Mouse (Mus musculus): ENCODE measurements around the gene Chp2.
"Not testable (repeated sequence)": the region's sequence is repeated elsewhere in the genome, so short reads cannot be mapped to it uniquely, and the experiment has no call there.

The Chp2 gene

GRCm38 (mm10) chr7:122242744-122243143 is 23.4 kb downstream of the Chp2 start:
- not testable (repeated sequence) for DNase-seq (ENCODE audit: low spot score in 2 of 2)

DNA sequence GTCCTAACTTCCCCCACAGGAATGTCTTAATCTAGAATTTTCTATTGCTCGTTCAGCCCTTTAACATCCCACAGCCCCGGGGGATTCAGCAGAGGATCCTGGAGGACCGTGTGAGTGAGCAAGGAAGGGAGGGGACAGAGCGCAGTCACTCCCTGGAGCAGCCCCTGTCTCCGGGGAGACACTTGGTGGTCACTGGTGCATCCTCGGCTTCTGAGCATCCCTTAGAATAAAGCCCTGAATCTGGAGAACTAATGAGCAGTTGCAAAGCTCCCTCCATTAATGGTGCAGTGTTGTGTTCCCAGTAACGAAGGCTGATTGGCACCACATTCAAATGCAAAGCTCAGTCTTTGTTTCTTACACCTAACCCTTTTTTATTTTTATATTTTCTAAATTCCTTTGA is 24.9 kb downstream of the Chp2 start:
- no peak for DNase-seq (ENCODE audit: low spot score in 2 of 2)

DNA sequence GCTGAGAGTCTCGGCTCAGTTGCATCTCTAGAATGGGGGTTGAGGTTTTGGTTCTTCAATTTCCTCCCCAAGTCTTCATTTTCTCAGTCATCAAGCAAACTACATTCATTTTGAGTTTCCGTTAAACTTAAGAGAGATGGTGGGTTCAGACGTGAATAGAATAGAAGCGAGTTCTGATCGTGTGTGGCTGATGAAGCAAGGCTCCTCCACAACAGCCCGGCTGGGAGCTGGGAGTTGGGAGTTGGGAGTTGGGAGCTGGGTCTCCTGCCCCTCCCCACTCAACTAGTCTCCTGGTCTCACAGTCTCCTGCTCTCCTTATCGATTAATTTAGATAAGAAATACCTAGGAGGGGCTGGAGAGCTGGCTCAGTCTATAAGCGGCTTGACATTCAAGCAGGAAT is 25.3 kb downstream of the Chp2 start:
- DNase-seq (ENCODE audit: low spot score in 2 of 2) = no peak

DNA sequence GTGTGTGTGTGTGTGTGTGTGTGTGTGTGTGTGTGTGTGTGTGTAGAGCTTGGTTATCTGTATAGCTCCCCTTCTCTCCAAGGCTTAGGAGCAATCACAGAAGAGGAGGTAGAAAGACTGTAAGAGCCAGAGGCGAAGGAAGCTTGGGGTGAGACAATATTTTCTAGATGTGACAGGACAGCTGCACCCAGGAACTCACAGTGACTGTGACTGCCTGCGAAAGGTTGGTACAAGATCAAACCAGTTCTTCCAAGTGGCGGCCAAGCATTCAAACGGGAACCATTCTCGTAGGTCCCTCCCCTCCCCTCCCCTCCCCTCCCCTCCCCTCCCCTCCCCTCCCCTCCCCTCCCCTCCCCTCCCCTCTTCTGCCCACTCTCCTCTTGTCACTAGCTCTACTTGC is 26.7 kb downstream of the Chp2 start:
- DNase-seq (ENCODE audit: low spot score in 2 of 2) = no peak

DNA sequence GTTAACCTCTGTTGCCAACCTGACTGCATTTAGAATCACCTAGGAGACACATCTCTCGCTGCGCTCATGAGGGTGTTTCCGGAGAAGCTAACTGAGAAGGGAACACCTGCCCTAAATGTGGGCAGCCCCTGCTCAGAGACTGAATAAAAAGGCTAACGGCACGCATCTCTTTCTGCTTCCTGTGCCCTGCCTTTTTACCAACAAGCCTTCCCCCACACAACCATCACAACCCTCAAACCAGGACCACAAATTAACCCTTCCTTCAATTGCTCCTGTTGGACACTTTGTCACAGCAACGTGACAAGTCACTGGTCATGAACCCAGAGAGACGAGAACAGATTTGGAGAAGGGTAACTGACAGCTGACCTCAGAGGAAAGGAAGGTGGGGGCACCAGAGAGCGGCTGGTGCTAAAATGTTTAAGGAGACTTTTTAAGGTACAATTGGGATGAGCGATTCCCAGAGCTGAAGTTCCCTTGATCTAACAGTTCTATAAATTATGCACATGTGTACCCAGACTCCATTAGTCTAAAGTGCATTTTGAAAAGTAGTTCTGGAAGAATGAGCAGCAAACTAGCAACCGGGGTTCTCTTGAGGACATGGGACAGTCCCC is 28.1 kb downstream of the Chp2 start:
- peak; percentile 29 to 36 for DNase-seq (ENCODE audit: low spot score in 2 of 2)

DNA sequence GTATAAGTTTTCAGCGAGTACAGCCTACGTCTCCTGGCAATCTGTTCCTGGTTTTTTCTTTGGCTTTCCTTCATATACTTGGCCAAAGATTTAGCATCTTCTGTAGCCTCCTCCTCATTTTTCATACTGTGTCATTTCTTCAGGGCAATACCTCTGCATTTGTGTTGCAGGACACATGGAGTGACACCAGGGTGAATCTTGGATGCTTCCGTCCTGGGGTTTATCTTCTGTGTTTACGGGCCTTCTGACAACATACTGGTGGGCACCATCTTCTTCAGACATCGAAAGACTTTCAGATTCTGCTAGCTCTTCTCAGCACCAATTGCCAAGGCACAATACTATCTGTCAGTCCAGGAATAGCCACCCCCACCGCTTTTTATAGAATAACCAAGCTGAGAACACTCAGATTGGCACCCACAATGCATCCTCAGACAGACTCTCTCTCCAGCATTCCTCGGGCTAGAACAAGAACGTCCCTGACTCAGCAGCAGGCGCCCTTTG is 30.1 kb downstream of the Chp2 start:
- DNase-seq (ENCODE audit: low spot score in 2 of 2) = no peak

GRCm38 (mm10) chr7:122251197-122252011 is 32.1 kb downstream of the Chp2 start:
- peak; percentile 85 to 86 for DNase-seq (ENCODE audit: low spot score in 2 of 2)

GRCm38 (mm10) chr7:122256722-122257121 is 37.4 kb downstream of the Chp2 start:
- no peak for DNase-seq (ENCODE audit: low spot score in 2 of 2)

GRCm38 (mm10) chr7:122258521-122258920 is 39.2 kb downstream of the Chp2 start:
- DNase-seq (ENCODE audit: low spot score in 2 of 2) = no peak

DNA sequence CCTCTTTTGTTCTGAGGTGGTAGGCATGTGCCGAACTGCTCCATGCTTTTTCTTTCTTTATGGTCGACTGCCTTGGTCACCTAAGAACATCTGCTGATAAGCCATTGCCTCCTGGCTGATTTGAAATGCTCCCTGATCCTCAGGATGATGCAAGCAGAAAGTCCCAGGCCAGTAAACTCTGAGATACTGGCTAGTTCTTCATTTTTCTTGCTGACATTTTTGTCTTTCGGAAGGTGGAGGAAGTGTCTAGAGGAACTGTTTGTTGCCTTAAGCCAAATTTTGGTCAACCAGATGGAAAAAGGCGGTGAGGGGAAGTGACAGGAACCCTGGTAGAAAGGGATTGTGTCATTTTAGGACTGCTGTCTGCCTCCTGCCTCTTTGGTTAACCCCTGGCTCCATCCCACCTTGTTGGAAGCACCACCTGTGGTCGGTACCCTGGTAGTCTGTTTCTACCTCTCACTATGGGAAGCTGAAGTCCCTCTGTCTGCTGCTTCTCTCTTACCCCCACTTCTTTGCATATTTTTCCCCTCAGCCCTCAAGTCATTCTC is 40.8 kb downstream of the Chp2 start:
- no peak for DNase-seq (ENCODE audit: low spot score in 2 of 2)

GRCm38 (mm10) chr7:122268983-122269486 is 49.7 kb downstream of the Chp2 start:
- DNase-seq (ENCODE audit: low spot score in 2 of 2) = no peak

- DNase-seq (ENCODE audit: low spot score in 2 of 2) = no peak
Observed at GRCm38 (mm10) chr7:122272334-122272733, 53.0 kb downstream of the Chp2 start.

All from thymus, postnatal 10 days (tissue).